Mouse (Mus musculus) heart, postnatal 25 days (tissue): ENCODE measurements around the gene Ralgapa2. TPM values are rescaled to one million over a fixed set of nuclear protein-coding genes. Genes with fewer than 3 reads are reported as not detected.

ENCODE experiments used
- DNase-seq: peaks from one replicate; pipeline ENCODE4 v3.0.0; 2022; ENCODE audit warnings: low spot score
- intact Hi-C: fragments of 180-260 bp; cut with DNase I; formaldehyde crosslinking; loops from one replicate; pipeline ENCODE4 v1.15.1; 2025
- total RNA-seq, 2 experiments: library from RNA; stranded (reverse); gene quantifications; 2 replicates each; pipeline ENCODE4 v1.2.3; 2021

Ralgapa2 gene
- total RNA-seq, 2 experiments from 2014 or later = 40.4 to 46.1 TPM

DNA sequence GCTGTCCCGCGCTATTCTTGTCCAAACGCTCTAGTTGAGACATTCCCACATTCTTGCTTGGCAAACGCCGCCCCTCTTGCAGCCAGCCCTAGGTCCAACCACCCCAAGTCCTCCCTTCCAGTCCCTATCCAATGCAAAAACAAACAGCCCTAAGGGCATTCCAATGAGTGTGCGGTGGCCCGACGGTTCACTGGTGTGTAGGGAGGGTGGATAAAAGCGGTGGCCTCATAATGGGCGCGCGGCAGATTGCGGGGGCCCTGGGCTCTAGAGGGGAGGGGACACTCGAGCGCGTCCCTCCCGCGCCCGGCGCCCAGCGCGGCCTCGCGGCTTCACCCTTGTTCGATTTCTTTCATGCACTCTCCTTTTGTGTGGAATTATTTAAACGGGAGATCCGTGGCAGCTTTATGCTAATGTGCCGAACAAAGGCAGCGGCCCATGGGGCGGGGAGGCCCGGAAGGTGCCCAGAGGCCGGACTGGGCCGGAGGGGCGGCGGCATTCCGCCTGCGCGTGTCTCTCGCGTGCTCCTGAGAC lies 293.9 kb downstream of the Ralgapa2 start:
- no peak for DNase-seq
- intact Hi-C loops = loop anchor here (10.0 kb wide), 1 partner anchor 197 kb away; no protein-coding TSS in a partner anchor

DNA sequence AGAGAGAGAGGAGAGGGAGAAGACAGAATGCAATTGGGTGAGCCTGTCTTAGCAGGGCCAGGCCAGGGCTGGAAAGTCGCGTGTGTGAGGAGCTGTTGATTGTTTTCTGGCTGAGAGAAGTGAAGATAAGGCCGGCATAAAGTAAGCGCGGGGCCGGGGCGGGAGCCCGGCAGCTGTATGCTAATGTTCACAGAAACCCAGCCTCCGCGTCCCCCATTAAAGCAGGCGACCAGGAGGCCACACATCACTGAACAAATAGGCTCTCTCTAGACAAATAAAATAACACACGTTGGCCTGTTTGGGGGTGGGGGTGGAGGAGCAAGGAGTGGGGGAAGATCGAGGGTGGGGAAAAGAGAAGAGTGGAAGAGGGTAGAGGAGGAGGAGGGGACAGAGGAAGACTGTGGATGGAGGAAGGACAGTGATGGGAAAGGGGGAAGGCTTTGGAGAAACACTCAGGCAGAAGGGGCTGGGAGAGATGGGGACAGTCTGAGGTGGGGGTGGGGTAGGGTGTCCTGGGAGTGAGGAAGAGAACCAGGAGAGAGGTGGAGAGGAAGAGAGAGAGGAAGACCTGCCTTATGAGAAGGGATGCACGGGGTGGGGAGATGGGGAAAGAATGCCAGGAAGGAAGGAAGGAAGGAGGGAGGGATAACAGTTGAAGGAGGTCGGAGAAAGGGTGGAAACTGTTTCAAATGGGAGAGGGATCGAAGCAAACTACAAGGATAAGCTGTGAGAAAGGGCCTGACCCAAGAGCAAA lies 294.7 kb downstream of the Ralgapa2 start:
- no peak for DNase-seq
- intact Hi-C loops = loop anchor here (10.0 kb wide), 1 partner anchor 197 kb away; no protein-coding TSS in a partner anchor

DNA sequence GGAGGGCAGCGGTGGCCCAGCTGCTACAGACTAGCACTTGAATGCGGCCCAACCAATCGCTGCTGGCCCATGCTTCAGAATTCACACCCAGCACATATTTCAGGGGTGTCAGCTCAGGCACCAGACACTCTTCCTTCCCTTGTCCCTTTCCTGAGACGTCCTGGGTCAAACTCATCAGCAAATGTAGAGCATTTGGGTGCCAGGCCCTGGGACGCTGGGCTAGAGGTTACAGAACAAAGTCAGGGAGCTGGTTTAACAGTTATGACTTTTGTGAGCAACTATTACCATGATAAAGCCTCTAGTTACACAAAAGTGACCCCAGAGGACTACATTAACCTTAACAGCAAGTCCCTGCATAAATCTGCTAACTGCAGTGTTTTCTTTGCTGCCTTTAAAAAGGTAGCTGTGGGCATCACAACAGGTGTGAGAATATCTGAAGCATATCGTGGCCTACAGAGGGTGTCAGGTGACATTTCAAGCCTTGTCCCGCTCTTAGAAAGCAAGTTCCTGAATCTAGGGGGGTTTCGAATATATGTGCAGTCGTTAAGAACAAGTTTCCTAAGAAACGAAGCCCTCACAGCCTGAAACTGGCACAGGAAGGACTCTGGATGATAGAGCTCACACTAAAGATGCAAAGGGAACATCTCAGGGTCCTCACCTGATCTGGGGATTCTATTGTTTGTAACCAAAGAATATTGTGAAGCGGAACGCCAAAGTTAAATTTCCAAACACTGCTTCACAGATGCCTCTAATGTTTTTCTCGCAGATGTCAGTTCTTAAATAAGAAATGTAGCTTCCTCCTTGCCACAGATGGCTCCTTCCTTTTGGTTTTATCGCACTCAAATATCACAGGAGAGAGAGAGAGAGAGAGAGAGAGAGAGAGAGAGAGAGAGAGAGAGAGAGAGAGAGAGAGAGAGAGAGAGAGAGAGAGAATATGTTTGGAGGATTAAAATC lies 295.8 kb downstream of the Ralgapa2 start:
- intact Hi-C loops = loop anchor here (10.0 kb wide), 1 partner anchor 198 kb away; no protein-coding TSS in a partner anchor
- no peak for DNase-seq

DNA sequence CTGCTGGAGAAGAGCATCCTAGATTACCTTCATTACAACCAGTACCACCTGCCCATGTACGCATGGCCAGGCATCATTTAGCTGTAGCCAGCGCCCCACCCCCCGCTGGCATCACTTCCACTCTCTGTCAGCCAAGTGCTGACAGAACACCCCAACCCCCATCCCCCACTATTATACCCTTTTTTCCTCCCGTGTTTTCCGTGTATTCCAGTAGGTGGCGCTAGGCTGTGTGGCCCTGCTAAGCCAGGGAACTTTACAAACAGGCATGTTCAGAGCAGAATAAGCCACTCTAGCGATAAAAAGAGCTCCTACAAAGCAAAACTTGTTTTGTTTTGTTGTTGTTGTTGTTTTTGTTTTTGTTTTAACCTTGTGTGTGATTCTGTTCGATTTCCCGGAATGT lies 297.4 kb downstream of the Ralgapa2 start:
- no peak for DNase-seq
- intact Hi-C loops = loop anchor here (10.0 kb wide), 1 partner anchor 200 kb away; no protein-coding TSS in a partner anchor

DNA sequence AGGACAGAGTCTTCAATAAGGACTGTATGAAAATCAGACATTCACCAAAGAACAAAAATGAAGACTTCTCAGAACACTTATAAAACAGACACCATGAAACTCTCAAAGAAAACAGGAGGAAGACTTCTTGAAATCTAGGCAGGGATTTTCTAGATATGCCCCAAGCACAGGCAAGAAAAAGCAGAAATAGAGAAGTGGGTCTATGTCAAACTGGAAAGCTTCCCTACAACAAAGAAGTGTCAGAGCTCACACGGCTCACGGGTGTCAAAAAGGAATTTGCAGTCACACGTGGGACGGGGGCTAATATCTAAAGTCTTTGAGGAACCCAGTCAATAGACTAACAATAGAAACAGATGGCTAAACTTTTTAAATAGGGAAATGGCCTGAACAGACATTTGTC lies 301.2 kb downstream of the Ralgapa2 start:
- intact Hi-C loops = loop anchor here (10.0 kb wide), 1 partner anchor 204 kb away; no protein-coding TSS in a partner anchor

DNA sequence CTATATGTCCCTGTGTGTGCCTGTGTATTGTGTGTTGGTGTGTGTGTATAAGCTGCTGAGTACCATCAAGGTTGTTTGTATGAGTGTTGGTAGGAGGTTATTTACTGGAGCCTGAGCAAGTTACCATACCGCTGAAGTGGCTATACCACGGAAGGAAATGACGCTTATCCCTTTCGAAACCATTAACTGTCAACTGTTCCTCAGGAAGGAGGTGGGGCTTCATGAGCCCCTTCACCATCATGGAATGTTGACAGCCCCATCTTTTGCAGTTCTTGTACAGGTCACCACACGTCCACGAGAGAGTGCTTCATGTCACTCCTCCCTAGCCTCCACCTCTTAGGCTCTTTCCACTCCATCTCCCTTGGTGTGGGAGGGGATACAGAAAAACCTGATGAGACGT lies 314.2 kb downstream of the Ralgapa2 start:
- no peak for DNase-seq
- intact Hi-C loops = no loop called here

More for the DNA sequence above, 301.2 kb downstream of the Ralgapa2 start:
- DNase-seq = no peak

DNA sequence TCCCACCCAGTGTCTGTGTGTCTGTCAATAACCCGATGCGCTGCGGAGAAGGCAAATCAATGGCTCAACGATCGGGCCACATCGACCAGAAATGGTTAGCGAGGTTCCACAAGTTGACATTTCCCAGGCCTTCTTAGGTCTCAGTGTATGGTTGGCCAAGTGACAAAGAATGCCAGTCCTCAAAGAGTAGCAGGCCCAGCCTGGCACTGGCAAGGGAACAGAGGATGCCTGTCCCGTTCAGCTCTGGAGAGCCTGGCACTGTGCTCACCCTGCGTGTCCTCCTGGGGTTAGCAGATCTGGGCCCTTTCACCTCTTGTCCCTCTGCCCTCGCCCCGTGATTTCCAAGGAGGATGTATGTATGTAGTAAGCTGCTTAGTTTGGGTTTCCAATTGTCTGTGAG lies 316.0 kb downstream of the Ralgapa2 start:
- intact Hi-C loops = no loop called here
- no peak for DNase-seq
